Mouse (Mus musculus) spleen, adult 12 weeks (tissue): ENCODE results near the gene Srd5a3.

Experiments used
- DNase-seq: peaks from one replicate; pipeline ENCODE4 v3.0.0; 2022; ENCODE audit warnings: low spot score

Gene Srd5a3

DNA sequence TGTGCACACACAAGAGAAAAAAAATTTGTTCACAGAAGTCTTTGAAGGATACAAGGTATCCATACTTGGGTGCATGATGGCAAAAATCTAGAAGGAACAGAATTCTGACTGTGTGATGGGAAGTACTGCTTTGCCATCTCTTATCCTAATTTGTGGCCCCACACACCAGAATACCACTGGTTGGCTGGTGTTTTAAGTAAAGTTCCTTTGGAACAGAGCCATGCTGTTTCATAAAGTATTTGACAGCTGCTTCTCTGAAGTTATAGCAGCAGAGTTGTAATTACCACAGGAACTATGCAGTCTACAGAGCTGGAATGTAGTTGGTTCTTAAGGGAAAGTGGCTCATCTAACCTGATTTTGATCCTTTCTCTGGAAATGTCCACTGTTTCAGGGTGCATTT, 53.0 kb downstream of the Srd5a3 start:
- no peak for DNase-seq

GRCm38 (mm10) chr5:76194377-76194945, 54.4 kb downstream of the Srd5a3 start:
- no peak for DNase-seq

DNA sequence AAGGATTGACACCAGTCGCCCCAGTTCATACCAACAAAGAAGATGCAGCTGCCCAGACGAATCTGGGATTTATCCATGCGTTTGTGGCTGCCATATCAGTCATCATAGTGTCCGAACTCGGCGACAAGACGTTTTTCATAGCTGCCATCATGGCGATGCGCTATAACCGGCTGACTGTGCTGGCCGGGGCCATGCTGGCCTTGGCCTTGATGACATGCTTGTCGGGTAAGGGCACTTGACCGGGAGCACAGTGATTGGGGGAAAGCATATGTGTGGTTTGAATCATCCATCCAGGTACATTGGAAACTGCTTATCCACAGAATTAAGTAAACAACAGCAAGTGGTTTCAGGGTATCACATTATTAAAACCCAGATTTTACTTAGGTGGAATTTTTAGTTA, 59.3 kb downstream of the Srd5a3 start:
- no peak for DNase-seq

GRCm38 (mm10) chr5:76203171-76203570, 63.1 kb downstream of the Srd5a3 start:
- no peak for DNase-seq
